Mouse (Mus musculus): ENCODE measurements around the gene Qk.

GRCm38 (mm10) chr17:10327584-10328210 lies 8.0 kb upstream of the Qk start:
- no peak for TF ChIP-seq MYOD1 (IDR thresholded peaks at IDR 0.05; ENCODE audit: control insufficient read depth, insufficient read length, low read depth)
- no peak for TF ChIP-seq CTCF (IDR thresholded peaks at IDR 0.05; ENCODE audit: control insufficient read depth, insufficient read depth, insufficient read length)
- no peak for TF ChIP-seq USF1 (IDR thresholded peaks at IDR 0.05; ENCODE audit: low read depth)
- no peak for TF ChIP-seq MYOG (IDR thresholded peaks at IDR 0.05; ENCODE audit: control insufficient read depth, extremely low read depth, insufficient read length)
